Mouse (Mus musculus) gastrocnemius, postnatal 36 days (tissue): Measurements from ENCODE around the gene Ogfr. TPM values are rescaled to one million over a fixed set of nuclear protein-coding genes. Genes with fewer than 3 reads are reported as not detected.

Experiments used
- DNase-seq, 2 experiments: peaks; one replicate each; pipeline ENCODE4 v3.0.0; 2022
- intact Hi-C: fragments of 180-260 bp; cut with DNase I; formaldehyde crosslinking; loops from one replicate; pipeline ENCODE4 v1.15.1; 2025
- total RNA-seq, 2 experiments: library from RNA; stranded (reverse); gene quantifications; 2 replicates each; pipeline ENCODE4 v1.2.3; 2021

The Ogfr gene
- total RNA-seq, 2 experiments from 2014 or later, result 20.4 to 21.4 TPM

DNA sequence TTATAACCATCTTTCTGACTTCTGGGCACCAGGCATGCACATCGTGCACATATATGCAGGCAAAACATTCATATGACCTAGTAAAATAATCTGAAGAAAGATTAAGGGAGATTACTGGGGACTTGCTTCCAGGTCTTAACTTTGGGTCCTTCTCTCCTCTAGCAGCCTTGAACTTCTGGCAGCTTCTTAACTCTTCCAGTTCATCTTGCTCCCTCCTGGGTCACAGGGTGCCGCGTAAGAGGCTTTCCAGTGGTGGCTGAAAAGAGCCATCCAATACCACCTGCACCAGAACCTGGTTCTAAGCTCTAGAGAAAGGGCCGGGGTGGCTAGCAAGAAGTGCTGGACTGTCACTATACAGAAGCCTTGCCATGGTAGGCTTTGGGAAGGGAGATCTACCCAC, 8.4 kb downstream of the Ogfr start, which contains the start of gene Col9a3:
TSS of gene Col9a3 (plus strand) at position 301 of the 400 bp plus-strand sequence.
- no peak for DNase-seq
- intact Hi-C loops, result no loop called here

DNA sequence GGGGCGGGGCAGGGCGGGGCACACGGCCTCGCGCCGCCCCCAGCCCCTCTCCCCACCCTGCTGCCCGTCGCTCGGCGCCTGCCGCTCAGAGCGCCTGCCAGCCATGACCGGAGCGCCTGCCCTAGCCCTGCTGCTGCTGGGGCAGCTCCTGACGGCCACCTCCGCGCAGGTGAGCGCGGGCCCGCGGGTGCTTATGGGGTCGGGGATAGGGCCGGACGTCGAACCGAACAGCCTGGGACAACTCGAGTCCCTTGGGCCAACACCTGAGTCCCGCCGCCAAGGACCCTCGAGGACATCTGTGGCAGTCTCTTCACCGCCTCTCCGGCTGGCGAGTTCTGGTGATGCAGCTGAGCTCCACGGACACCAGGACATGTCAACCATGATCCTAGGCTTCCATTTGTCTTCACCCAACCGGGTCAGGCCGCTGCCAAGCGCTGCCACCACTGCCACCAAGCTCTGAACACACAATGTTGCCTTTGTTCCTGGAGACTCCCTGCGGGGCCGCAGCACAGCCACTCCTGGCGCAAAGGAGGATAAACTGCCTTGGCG, 9.2 kb downstream of the Ogfr start:
- intact Hi-C loops, result no loop called here
- no peak for DNase-seq

DNA sequence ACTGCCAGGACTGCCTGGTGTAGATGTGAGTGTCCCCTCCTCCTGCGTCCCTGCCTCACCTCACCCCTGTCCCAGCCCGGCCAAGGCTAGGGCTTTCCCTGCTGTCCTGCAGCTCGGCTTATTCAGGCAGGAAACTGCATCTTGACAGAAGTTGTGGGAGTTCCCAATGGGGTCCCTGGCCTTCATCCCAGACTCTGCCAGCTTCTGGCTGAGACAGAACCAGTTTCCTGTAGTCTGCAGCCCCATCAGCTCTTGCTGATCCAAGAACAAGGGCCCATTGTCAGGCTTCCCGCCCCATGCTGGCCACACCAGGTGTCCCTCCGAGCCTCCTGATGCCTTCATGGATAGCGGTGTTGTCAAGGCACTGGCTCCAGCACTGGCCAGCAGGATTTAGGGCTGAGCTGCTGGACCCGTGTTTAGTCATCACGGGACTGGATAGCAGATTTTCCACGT, 11.6 kb downstream of the Ogfr start:
- intact Hi-C loops, result no loop called here
- DNase-seq, result no peak

DNA sequence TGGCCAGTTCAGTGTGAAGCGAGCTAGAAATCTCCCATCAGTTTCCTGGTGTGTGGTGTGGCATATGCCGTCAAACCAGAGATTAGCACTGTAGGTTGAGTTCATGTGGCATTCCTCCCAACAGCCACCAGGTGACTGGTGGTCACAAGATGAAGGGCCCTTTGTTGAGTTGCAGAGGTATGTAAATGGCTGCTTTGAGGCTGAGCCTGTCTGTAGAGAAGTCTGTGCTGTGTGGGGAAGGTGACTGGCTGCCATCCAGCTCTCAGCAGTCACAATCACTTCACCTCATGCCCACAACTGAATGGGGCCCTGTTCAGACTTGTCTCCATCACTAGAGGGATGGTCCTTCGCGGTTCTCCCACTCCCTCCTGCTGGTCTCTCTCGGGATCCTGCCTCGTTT, 15.7 kb downstream of the Ogfr start:
- no peak for DNase-seq
- intact Hi-C loops, result no loop called here

DNA sequence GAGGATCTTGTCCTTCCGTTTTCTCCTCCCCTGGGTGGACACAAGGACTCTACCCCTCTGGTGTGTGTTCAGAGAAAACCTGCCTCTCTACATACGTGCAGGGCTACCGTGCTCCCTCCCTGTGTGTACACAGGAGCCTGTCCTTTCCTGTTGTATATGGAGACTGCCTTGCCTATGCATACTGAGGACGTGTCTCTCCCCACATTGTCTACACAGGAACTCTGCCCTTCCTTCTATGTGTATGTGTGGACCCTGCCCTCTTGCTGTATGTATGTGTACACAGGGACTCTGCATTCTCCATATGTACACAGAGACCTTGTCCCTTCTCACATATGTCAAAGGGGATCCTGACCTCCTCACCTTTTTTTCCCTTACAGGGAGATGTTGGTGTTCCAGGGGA, 21.2 kb downstream of the Ogfr start:
- intact Hi-C loops, result no loop called here
- no peak for DNase-seq

DNA sequence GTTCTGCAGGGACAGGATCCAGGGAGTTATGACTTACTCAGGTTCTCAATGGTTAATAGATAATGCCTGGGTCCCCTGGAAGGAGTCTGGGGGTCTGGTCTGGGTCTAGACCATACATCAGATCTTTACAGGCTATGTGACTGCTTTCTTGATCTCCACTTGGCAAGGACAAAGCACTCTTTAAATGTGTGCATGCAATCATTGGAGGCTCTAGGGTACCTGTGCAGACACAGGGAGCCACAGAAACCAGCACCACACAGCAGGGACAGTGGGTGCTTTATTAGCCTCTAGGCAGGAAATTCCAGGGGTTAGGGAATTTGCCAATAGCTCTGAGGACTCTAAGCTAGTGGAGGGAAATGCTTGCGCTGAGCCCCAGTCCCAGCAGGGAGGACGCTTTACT, 22.8 kb downstream of the Ogfr start:
- no peak for DNase-seq
- intact Hi-C loops, result no loop called here

DNA sequence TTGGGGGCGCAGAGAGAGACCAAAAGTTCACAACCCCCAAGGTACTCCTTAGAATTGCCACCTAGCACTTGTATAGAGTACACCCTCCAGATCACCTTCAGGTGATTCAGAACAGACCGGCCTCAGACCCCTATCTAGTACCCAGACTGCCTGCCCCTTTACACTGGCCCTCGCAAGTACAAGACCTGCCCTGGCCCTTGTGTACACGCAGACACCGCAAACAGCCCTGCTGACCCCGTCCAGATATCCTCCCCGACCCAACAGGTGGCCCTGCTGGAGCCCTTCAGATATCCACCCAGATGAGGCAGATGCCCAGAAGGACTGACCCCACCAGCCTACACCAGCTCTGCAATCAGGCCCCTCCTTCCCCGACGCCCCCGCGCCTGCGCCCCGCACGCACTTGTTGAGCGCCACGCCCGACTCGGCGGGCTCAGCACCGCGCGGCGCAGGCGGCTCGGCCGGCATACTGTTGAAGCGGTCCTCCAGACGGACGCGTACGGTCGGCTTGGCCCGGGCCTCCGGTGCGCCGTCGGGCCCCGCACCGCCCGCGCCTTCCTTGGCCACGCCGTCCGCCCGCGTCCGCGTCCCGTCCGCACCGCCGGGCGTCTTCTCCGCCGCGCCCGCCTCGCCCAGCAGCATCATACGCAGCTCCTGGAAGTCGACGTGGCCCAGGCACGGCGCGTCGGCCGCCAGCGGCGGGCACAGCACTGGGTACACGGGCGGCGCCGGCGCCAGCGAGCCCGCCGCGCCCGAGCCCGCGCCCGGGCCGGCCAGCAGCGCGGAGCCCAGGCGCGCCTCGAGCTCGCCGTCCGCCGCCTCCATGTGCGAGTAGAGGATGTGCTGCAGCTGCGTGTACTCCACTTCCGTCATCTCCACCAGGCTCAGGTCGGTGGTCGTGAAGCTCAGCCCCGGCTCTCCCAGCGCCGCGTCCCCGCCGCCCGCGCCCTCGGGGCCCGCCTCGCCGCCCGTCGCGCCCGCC, 52.8 kb downstream of the Ogfr start:
- intact Hi-C loops, result no loop called here
- no peak for DNase-seq

DNA sequence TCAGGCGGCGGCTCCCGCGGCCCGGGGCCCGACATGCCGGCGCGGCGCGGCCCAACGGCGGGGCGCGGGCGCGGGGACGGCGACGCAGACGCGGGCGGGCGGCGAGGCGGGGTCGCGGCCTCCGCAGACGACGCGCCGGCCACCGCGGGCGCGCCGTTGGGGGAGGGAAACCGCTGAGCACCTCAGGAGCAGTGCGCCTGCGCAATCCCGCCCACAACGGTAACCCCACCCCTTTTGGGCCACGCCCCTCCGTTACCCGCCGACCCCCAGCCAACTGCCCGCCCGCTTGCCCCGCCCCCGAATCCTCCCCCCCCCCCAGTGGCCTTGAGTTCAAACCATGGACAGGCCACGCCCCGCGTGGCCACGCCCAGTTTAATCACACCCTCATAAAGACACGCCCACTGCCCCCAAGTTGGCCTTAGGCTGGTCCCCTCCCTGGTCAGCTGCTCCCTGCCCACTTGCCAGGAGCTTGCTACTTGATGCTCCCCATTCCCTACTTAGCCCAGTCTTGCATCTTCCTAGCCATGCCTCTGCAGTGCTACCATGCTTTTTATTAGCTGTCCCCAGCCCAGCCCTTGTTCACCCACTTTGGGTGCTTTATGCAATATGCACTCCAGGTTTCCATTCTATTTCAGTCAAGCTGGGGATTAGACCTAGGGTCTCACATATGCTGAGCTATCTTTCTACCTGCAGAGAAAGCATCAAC, 53.7 kb downstream of the Ogfr start, which contains the start of gene Tcfl5:
TSS of gene Tcfl5 (minus strand) at position 154 of the 706 bp plus-strand sequence.
- no peak for DNase-seq
- intact Hi-C loops, result no loop called here

DNA sequence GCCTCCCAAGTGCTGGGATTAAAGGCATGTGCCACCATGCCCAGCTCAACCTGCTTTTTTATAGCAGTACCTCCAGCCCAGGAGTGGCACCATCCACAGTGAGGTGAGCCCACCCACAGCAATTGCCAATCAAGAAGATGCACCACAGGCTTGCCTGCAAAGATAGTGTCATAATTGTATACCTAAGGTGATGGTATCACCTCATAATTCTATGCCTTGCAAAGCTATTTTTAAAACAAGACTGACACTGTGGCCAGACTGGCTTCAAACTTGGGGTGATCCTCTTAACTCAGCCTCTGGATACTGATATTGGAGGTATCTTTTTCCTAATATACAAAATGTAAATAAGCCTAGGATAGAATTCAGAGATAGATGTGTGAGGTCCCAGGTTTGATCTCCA, 54.6 kb downstream of the Ogfr start:
- no peak for DNase-seq
- intact Hi-C loops, result no loop called here

Other genes starting within 250 kb of the Ogfr start
- under 1 TPM in 1 of 2 experiments, not detected in 1; 0.08 TPM for gene Slco4a1, start 133.0 kb upstream of the Ogfr start, total RNA-seq
- not detected for gene Ntsr1, start 89.3 kb upstream of the Ogfr start, total RNA-seq
- 1 to 10 TPM; 4.2 to 5.3 TPM for gene Mrgbp, start 7.9 kb upstream of the Ogfr start, total RNA-seq
- under 1 TPM in 1 of 2 experiments, not detected in 1; 0.15 TPM for gene Col9a3, start 8.5 kb downstream of the Ogfr start, total RNA-seq
- gene Tcfl5, start 53.5 kb downstream of the Ogfr start, total RNA-seq, result not detected
- 10 to 100 TPM; 14.3 to 17.5 TPM for gene Dido1, start 120.8 kb downstream of the Ogfr start, total RNA-seq
- gene Gid8, start 120.9 kb downstream of the Ogfr start, total RNA-seq, result 10 to 100 TPM; 32.1 to 33.8 TPM
- under 1 TPM in 1 of 2 experiments, not detected in 1; 0.33 TPM for gene Slc17a9, start 136.0 kb downstream of the Ogfr start, total RNA-seq
- not detected for gene Bhlhe23, start 187.7 kb downstream of the Ogfr start, total RNA-seq